Mouse (Mus musculus) adrenal gland, adult 10 weeks (tissue): Measurements from ENCODE around the gene Lzts2. TPM values are rescaled to one million over a fixed set of nuclear protein-coding genes. Genes with fewer than 3 reads are reported as not detected.

Source experiments
- polyA plus RNA-seq: library from polyadenylated mRNA; stranded (reverse); fragments of 350-450 nt; fragmentation: Illumina TruSeq; extraction: RNeasy Lipid Tissue Mini Kit (QIAGEN cat#74804); gene quantifications from one replicate; pipeline ENCODE4 v1.2.3, GENCODE M21; 2014; ENCODE audit warnings: low read depth, low replicate concordance

Lzts2 gene
- 10.3 TPM for polyA plus RNA-seq

GRCm38 (mm10) chr19:45014335-45014971 is at the start of gene Lzts2:
Gene Lzts2 (plus strand): TSS chr19:45014414.

GRCm38 (mm10) chr19:44988831-44989566 is 25.2 kb upstream of the Lzts2 start, which contains the start of gene Sema4g:
Gene Sema4g (plus strand): TSS chr19:44989101.

GRCm38 (mm10) chr19:45005444-45005843 is 8.8 kb upstream of the Lzts2 start, which contains the start of gene Twnk:
Gene Twnk (plus strand): TSS chr19:45005663.

GRCm38 (mm10) chr19:45005957-45006712 is 8.1 kb upstream of the Lzts2 start, which contains the start of gene Mrpl43:
Gene Mrpl43 (minus strand): TSS chr19:45006442.

GRCm38 (mm10) chr19:45045651-45046050 is 31.4 kb downstream of the Lzts2 start, which contains the start of gene Pdzd7:
Gene Pdzd7 (minus strand): TSS chr19:45045717.

GRCm38 (mm10) chr19:45047417-45047934 is 33.3 kb downstream of the Lzts2 start, which contains the start of gene Sfxn3:
Gene Sfxn3 (plus strand): TSS chr19:45047503.

GRCm38 (mm10) chr19:45074580-45075322 is 60.5 kb downstream of the Lzts2 start, which contains the start of gene Kazald1:
Gene Kazald1 (plus strand): TSS chr19:45075241.

Other genes starting within 250 kb of the Lzts2 start
- 48.1 TPM for gene Slf2, start 83.3 kb upstream of the Lzts2 start, polyA plus RNA-seq
- 0.52 TPM for gene Sema4g, start 25.3 kb upstream of the Lzts2 start, polyA plus RNA-seq
- gene Twnk, start 8.8 kb upstream of the Lzts2 start, polyA plus RNA-seq, result 8.7 TPM
- 15.7 TPM for gene Mrpl43, start 8.0 kb upstream of the Lzts2 start, polyA plus RNA-seq
- gene Pdzd7, start 31.3 kb downstream of the Lzts2 start, polyA plus RNA-seq, result not detected
- 24.6 TPM for gene Sfxn3, start 33.1 kb downstream of the Lzts2 start, polyA plus RNA-seq
- gene Kazald1, start 60.8 kb downstream of the Lzts2 start, polyA plus RNA-seq, result not detected
- not detected for gene Tlx1, start 136.3 kb downstream of the Lzts2 start, polyA plus RNA-seq
- not detected for gene Lbx1, start 221.4 kb downstream of the Lzts2 start, polyA plus RNA-seq